Mouse (Mus musculus) ES-E14 (cell line): ENCODE measurements around the gene Apeh. TPM values are rescaled to one million over a fixed set of nuclear protein-coding genes. Genes with fewer than 3 reads are reported as not detected.

ENCODE experiments used
- DNase-seq: peaks from one replicate; pipeline ENCODE4 v3.0.0-alpha.2; 2013; ENCODE audit warnings: low read depth, low spot score
- H3K27ac ChIP-seq: 2 replicates; pipeline ENCODE4 v1.5.1; 2012; ENCODE audit warnings: low read depth, mild to moderate bottlenecking, low read length, moderate library complexity, mixed read lengths; ENCODE audit not compliant: poor library complexity, insufficient read depth, severe bottlenecking
- H3K36me3 ChIP-seq: 2 replicates; pipeline ENCODE4 v1.6.1; 2012; ENCODE audit warnings: mild to moderate bottlenecking, low read length, moderate library complexity, mixed read lengths; ENCODE audit not compliant: control insufficient read depth, poor library complexity, insufficient read depth, severe bottlenecking
- H3K4me1 ChIP-seq, 2 experiments: fragments of 150-350 bp in 1 of 2; sonication (generic) in 1 of 2; 2 replicates each; pipeline ENCODE4 v1.6.1; 2012; ENCODE audit warnings: low read length in 2 of 2, mild to moderate bottlenecking in 1 of 2, mixed read lengths in 1 of 2; ENCODE audit not compliant: control insufficient read depth in 2 of 2, insufficient read depth in 2 of 2, poor library complexity in 1 of 2
- H3K4me3 ChIP-seq, 2 experiments: fragments of 150-350 bp in 1 of 2; sonication (generic) in 1 of 2; 2 replicates each; pipeline ENCODE4 v1.5.1; 2012; ENCODE audit warnings: low read length in 2 of 2, low read depth in 1 of 2, mild to moderate bottlenecking in 1 of 2, mixed read lengths in 1 of 2; ENCODE audit not compliant: insufficient read depth in 1 of 2, poor library complexity in 1 of 2, severe bottlenecking in 1 of 2
- H3K9ac ChIP-seq: 2 replicates; pipeline ENCODE4 v1.6.1; 2012; ENCODE audit warnings: low read depth, mild to moderate bottlenecking, low read length, mixed read lengths; ENCODE audit not compliant: poor library complexity, insufficient read depth, severe bottlenecking
- H3K9me3 ChIP-seq: fragments of 150-350 bp; sonication (generic); 2 replicates; pipeline ENCODE4 v1.6.1; 2012; ENCODE audit warnings: low read depth, mild to moderate bottlenecking, low read length; ENCODE audit not compliant: control insufficient read depth, insufficient read depth
- CHD2 ChIP-seq: IDR thresholded peaks from 2 replicates; pipeline ENCODE4 v1.6.1; 2014; ENCODE audit warnings: mild to moderate bottlenecking, low read depth, low read length, inconsistent platforms
- HCFC1 ChIP-seq: IDR thresholded peaks from 2 replicates; pipeline ENCODE4 v1.6.1; 2012; ENCODE audit warnings: low read length, inconsistent platforms, borderline replicate concordance; ENCODE audit not compliant: insufficient read depth
- MAFK ChIP-seq: IDR thresholded peaks from 2 replicates; pipeline ENCODE4 v1.6.1; 2014; ENCODE audit warnings: mild to moderate bottlenecking, low read depth, low read length, inconsistent platforms; ENCODE audit not compliant: insufficient read depth
- ZC3H11A ChIP-seq: IDR thresholded peaks from 2 replicates; pipeline ENCODE4 v1.6.1; 2012; ENCODE audit warnings: low read depth, mild to moderate bottlenecking, inconsistent platforms, low read length, borderline replicate concordance
- ZNF384 ChIP-seq: IDR thresholded peaks from 2 replicates; pipeline ENCODE4 v1.6.1; 2012; ENCODE audit warnings: low read depth, low read length, inconsistent platforms
- in situ Hi-C, 2 experiments: fragments of 600-800 bp; cut with MboI; formaldehyde crosslinking; loops; one replicate each; pipeline ENCODE4 v1.15.1; 2025; ENCODE audit warnings: low sequenced_read_pairs in 2 of 2, inconsistent platforms in 1 of 2; ENCODE audit not compliant: unreplicated experiment in 2 of 2
- total RNA-seq: library from RNA; depleted of rRNA; stranded (reverse); fragments of 300-350 nt; gene quantifications from 2 replicates; pipeline ENCODE4 v1.2.3, GENCODE M21; 2012

The Apeh gene
- total RNA-seq, 1 experiment, result 37.3 TPM

- in situ Hi-C loops, result no loop called here
- Histone ChIP-seq H3K36me3 (no peaks in the 10 kb centered on the region), H3K9me3 (no peaks in the 10 kb centered on the region), H3K27ac (no peak overlapping the region), H3K4me1 (peaks cover 0 to 4% of the 10 kb centered on the region in 2 experiments; a peak in 1 of 4 replicates), H3K9ac (no peak overlapping the region), H3K4me3 (no peak overlapping the region)
- no peak for DNase-seq
- no peak for TF ChIP-seq HCFC1
Measured at GRCm38 (mm10) chr9:108129042-108129948, 34.9 kb upstream of the Apeh start.

GRCm38 (mm10) chr9:108128248-108128647, 33.8 kb upstream of the Apeh start:
- peaks cover 0 to under 1% of the 10 kb centered on the region in 2 experiments; a peak in 1 of 4 replicates for H3K4me1 ChIP-seq
- no peak overlapping the region for H3K27ac ChIP-seq
- no peaks in the 10 kb centered on the region for H3K36me3 ChIP-seq
- in situ Hi-C loops, result no loop called here
- H3K9me3 ChIP-seq, result no peaks in the 10 kb centered on the region
- no peak for DNase-seq
- no peak overlapping the region for H3K9ac ChIP-seq
- no peak overlapping the region for H3K4me3 ChIP-seq
- TF ChIP-seq CHD2, result no peak

GRCm38 (mm10) chr9:108126436-108127180, 32.2 kb upstream of the Apeh start:
- Histone ChIP-seq H3K4me3 (no peak overlapping the region), H3K9me3 (no peaks in the 10 kb centered on the region), H3K4me1 (no peaks in the 10 kb centered on the region), H3K36me3 (no peaks in the 10 kb centered on the region), H3K27ac (no peak overlapping the region), H3K9ac (no peak overlapping the region)
- DNase-seq, result no peak
- TF ChIP-seq ZNF384 (no peak), ZC3H11A (no peak), CHD2 (no peak), MAFK (no peak), HCFC1 (no peak)
- in situ Hi-C loops, result no loop called here

- Histone ChIP-seq H3K27ac (no peak overlapping the region), H3K4me3 (peak overlapping the region in 1 of 2 experiments; percentile 50; a peak in 2 of 4 replicates), H3K9me3 (no peaks in the 10 kb centered on the region), H3K9ac (no peak overlapping the region), H3K36me3 (no peaks in the 10 kb centered on the region), H3K4me1 (no peaks in the 10 kb centered on the region)
- in situ Hi-C loops, result no loop called here
- no peak for DNase-seq
- TF ChIP-seq HCFC1, result no peak
Measured at GRCm38 (mm10) chr9:108125731-108126130, 31.3 kb upstream of the Apeh start.

GRCm38 (mm10) chr9:108123916-108124315, 29.5 kb upstream of the Apeh start:
- Histone ChIP-seq H3K9ac (no peak overlapping the region), H3K9me3 (no peaks in the 10 kb centered on the region), H3K27ac (no peak overlapping the region), H3K36me3 (no peaks in the 10 kb centered on the region), H3K4me1 (0 out of 4 replicates have a peak, but pooled peaks cover 0 to 1% of the 10 kb centered on the region in 2 experiments), H3K4me3 (no peak overlapping the region)
- TF ChIP-seq ZC3H11A, result no peak
- TF ChIP-seq CHD2, result no peak
- no peak for TF ChIP-seq ZNF384
- TF ChIP-seq HCFC1, result no peak
- TF ChIP-seq MAFK, result no peak
- in situ Hi-C loops, result no loop called here
- DNase-seq, result no peak
